Mouse (Mus musculus) bone marrow, adult 2 months (tissue): ENCODE data around the gene Sox21.

Experiments
- CTCF ChIP-seq: fragments of 200-500 bp; IDR thresholded peaks from 2 replicates; pipeline ENCODE4 v1.5.1; 2011; ENCODE audit warnings: low read length, control low read depth; ENCODE audit not compliant: control insufficient read depth, insufficient read depth
- POLR2A ChIP-seq: fragments of 200-500 bp; IDR thresholded peaks from 2 replicates; pipeline ENCODE4 v1.6.1; 2011; ENCODE audit warnings: low read depth, mild to moderate bottlenecking, control low read depth, low read length, borderline replicate concordance; ENCODE audit not compliant: control insufficient read depth

DNA sequence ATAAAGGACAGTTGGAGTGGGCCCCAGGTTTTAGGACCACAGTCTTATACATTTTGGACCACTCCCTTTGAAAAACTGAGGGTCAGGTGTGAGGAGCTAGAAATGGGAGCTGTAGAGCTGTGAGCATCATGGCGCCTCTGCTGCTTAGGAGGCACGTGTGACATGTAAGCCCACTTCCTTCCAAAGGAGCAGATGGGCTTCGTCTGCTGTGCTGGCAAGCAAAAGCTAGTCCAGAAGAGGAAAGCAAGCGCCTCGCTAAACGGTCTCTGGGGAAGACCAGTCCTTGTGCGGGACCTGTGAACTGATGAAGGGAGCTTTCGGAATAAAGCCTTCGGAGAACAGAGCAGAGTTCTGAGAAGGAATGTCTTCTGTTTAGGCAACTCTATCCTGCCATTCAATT is 45.4 kb downstream of the Sox21 start:
- TF ChIP-seq CTCF (no peak), POLR2A (no peak)
